Mouse (Mus musculus) hindbrain, embryonic 11.5 days (tissue): ENCODE data around the gene Prph2. TPM values are rescaled to one million over a fixed set of nuclear protein-coding genes. Genes with fewer than 3 reads are reported as not detected.
A peak's percentile ranks its signal among the peaks of the same experiment; 100 is the strongest.

Source experiments
- ATAC-seq: fragments of 200-750 bp; cut with Nextera tagmentation; 2 replicates; pipeline ENCODE4 v1.8.0; 2017; ENCODE audit warnings: mild to moderate bottlenecking, moderate TSS enrichment, moderate library complexity; ENCODE audit not compliant: low FRiP score
- DNase-seq: peaks from one replicate; pipeline ENCODE4 v3.0.0-alpha.2; 2015; ENCODE audit warnings: low spot score
- H3K27ac ChIP-seq: fragments of 300-500 bp; sonication (generic); 2 replicates; pipeline ENCODE4 v1.5.1; 2014; ENCODE audit warnings: mild to moderate bottlenecking, low read depth, low read length
- H3K27me3 ChIP-seq: fragments of 300-500 bp; sonication (generic); 2 replicates; pipeline ENCODE4 v1.6.1; 2014; ENCODE audit warnings: mild to moderate bottlenecking, low read length, moderate library complexity, mixed read lengths; ENCODE audit not compliant: control insufficient read depth, insufficient read depth
- H3K36me3 ChIP-seq: fragments of 300-500 bp; sonication (generic); 2 replicates; pipeline ENCODE4 v1.6.1; 2014; ENCODE audit warnings: mild to moderate bottlenecking, low read length, moderate library complexity, mixed read lengths; ENCODE audit not compliant: control insufficient read depth, insufficient read depth
- H3K4me1 ChIP-seq: fragments of 300-500 bp; sonication (generic); replicated peaks from 2 replicates; pipeline ENCODE4 v1.6.1; 2014; ENCODE audit warnings: low read length, mixed read lengths; ENCODE audit not compliant: control insufficient read depth, insufficient read depth
- H3K4me2 ChIP-seq: fragments of 300-500 bp; sonication (generic); replicated peaks from 2 replicates; pipeline ENCODE4 v1.6.1; 2014; ENCODE audit warnings: mild to moderate bottlenecking, low read depth, low read length
- H3K4me3 ChIP-seq: fragments of 300-500 bp; sonication (generic); 2 replicates; pipeline ENCODE4 v1.5.1; 2014; ENCODE audit warnings: low read depth, low read length
- H3K9ac ChIP-seq: fragments of 300-500 bp; sonication (generic); 2 replicates; pipeline ENCODE4 v1.6.1; 2014; ENCODE audit warnings: low read depth, low read length
- H3K9me3 ChIP-seq: fragments of 300-500 bp; sonication (generic); 2 replicates; pipeline ENCODE4 v1.6.1; 2016; ENCODE audit warnings: low read length; ENCODE audit not compliant: control insufficient read depth
- WGBS: fragments of 180-500 bp; shearing (Covaris S2); extraction: QIAGEN DNeasy Blood & Tissue Kit; methylation state at CpG from one replicate; pipeline ENCODE4 v1.1.7; 2014; 5-methylcytosine and 5-hydroxymethylcytosine counted together
- polyA plus RNA-seq: library from polyadenylated mRNA; unstranded; fragments of >200 nt; fragmentation: Nextera tagmentation; extraction: Ambion mirVana; gene quantifications from 2 replicates; pipeline ENCODE4 v1.2.1, GENCODE M21; 2014

Gene Prph2
- polyA plus RNA-seq, 1 experiment from 2014 or later, result not detected

DNA sequence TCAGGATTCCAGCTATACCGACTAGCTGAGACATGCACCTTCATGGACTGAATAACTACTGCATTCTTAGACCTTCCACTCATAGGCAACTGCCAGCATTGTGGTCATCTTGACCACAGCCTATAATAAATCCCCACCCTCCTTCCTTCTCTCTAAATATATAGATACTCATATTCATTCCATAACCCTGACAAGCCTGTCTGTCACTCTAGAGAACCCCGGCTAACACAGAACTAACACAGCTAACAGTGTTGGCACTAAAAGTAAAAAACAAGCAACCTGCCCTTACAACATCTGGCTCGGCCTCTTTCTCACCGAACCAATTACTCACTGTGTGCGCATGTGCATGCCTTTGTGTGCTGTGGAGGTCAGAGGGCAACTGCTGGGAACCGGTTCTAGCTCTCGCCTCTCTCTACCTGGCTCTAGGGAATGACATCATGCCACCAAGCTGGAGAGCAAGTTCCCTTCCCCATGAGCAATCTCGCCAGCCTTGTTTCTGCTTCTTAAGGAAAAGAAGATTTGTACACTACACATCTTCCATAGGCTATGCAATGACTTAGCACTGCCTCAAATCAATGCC, 33.8 kb upstream of the Prph2 start:
- Histone ChIP-seq H3K9ac (no peak overlapping the region), H3K27me3 (no peaks in the 10 kb centered on the region), H3K9me3 (no peaks in the 10 kb centered on the region), H3K4me3 (no peak overlapping the region), H3K4me1 (no peaks in the 10 kb centered on the region; the same call in 1 of the 2 replicates), H3K27ac (no peak overlapping the region), H3K4me2 (no peak overlapping the region), H3K36me3 (no peaks in the 10 kb centered on the region)
- WGBS, result 66% methylated on average over 8 of the region's 8 CpGs
- DNase-seq (no peak), ATAC-seq (no peak)

DNA sequence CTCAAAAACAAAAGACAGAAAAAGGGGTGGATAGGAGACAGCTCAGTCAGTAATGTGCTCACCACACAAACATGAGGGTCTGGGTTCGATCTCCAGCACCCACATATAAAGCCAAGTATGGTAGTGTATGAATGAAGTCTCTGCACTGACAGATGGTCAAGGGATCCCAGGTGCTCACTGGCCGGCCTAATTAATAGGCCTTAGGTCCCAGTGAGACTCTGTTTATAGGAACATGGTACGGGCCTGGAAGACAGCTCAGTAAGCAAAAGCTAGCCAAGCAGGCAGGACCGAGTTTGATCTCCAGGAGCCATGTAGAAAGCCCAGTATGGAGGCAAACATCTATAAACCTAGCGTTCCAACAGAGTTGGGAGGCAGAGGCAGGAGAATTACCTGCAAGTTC, 33.2 kb upstream of the Prph2 start:
- Histone ChIP-seq H3K4me2 (no peak overlapping the region), H3K9me3 (no peaks in the 10 kb centered on the region), H3K4me1 (no peaks in the 10 kb centered on the region; the same call in 1 of the 2 replicates), H3K36me3 (no peaks in the 10 kb centered on the region), H3K27ac (no peak overlapping the region), H3K9ac (no peak overlapping the region), H3K4me3 (no peak overlapping the region), H3K27me3 (no peaks in the 10 kb centered on the region)
- no peak for DNase-seq
- ATAC-seq, result no peak
- WGBS, result 84% methylated on average over 5 of the region's 5 CpGs

DNA sequence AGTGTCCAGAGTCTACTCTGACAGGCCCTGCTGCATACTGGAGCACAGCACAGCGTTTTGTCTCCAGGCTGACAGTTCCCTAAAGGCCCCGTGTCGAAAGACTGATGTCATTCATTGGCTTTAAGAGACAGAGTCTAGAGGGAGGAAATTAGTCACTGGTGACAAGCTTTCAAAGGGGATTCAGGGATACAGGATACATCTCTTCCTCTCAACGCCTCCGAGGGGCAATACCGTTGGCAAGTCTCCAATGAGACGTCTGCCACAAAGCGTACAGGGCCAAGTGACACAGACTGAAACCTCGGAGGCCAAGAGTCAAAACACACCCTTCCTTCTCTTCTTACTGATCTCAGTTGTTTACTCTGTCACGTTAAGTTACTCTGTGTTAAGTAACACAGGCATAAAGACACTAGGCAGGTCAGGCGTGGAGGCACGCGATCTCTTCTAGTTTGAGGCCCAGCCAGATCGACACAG, 30.4 kb upstream of the Prph2 start:
- H3K27ac ChIP-seq, result no peak overlapping the region
- no peaks in the 10 kb centered on the region for H3K4me1 ChIP-seq
- ATAC-seq, result 0 out of 2 replicates have a peak, but pooled peaks have one; percentile 43
- H3K4me2 ChIP-seq, result no peak overlapping the region
- H3K9ac ChIP-seq, result no peak overlapping the region
- H3K36me3 ChIP-seq, result no peaks in the 10 kb centered on the region
- no peaks in the 10 kb centered on the region for H3K9me3 ChIP-seq
- no peak overlapping the region for H3K4me3 ChIP-seq
- WGBS, result 56% methylated on average over 14 of the region's 14 CpGs
- DNase-seq, result no peak
- H3K27me3 ChIP-seq, result no peaks in the 10 kb centered on the region

DNA sequence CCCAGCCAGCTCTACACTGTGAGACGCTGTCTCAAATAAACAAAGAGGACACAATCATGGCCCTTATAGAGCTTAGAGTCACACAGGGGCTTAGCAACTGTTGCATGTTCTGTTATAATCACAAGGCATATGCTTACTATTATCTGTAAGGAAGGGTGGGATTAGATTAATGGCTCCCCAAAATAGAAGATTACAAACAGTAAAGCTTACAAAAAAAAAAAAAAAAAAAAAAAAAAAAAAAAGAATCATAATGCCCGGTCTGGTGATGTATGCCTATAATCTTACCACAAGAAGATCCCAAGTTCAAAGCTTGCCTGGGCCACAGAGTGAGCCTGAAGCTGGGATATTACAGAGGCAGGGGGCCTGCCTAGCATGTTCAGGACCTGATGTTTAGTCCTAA, 29.9 kb upstream of the Prph2 start:
- Histone ChIP-seq H3K9me3 (no peaks in the 10 kb centered on the region), H3K4me3 (no peak overlapping the region), H3K27ac (no peak overlapping the region), H3K4me1 (no peaks in the 10 kb centered on the region), H3K27me3 (no peaks in the 10 kb centered on the region), H3K4me2 (no peak overlapping the region), H3K9ac (no peak overlapping the region), H3K36me3 (no peaks in the 10 kb centered on the region)
- ATAC-seq, result 0 out of 2 replicates have a peak, but pooled peaks have one; percentile 6
- WGBS, result 84% methylated on average over 2 of the region's 2 CpGs
- no peak for DNase-seq

DNA sequence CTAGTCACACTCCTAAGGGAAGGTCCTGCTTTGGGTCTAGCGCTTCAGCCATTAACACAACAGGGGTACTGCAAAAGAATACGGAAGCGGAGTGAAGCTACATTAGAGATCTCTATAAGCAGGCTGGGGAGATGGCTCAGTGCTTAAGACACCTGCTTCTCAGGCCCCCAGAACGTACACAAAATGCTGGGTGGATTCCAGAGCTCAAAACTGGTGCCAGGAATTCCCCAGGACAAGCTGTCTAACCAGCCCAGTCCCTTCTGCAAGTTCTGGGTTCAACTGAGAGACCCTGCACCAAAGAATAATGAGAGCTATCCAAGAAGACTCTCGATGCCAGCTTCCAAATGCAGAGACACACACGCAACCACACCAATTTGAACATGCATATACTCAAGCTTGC, 28.5 kb upstream of the Prph2 start:
- Histone ChIP-seq H3K27me3 (no peaks in the 10 kb centered on the region), H3K27ac (no peak overlapping the region), H3K4me2 (no peak overlapping the region), H3K4me1 (no peaks in the 10 kb centered on the region), H3K9ac (no peak overlapping the region), H3K9me3 (no peaks in the 10 kb centered on the region), H3K36me3 (no peaks in the 10 kb centered on the region), H3K4me3 (no peak overlapping the region)
- no peak for ATAC-seq
- no peak for DNase-seq
- WGBS, result 90% methylated on average over 6 of the region's 6 CpGs

DNA sequence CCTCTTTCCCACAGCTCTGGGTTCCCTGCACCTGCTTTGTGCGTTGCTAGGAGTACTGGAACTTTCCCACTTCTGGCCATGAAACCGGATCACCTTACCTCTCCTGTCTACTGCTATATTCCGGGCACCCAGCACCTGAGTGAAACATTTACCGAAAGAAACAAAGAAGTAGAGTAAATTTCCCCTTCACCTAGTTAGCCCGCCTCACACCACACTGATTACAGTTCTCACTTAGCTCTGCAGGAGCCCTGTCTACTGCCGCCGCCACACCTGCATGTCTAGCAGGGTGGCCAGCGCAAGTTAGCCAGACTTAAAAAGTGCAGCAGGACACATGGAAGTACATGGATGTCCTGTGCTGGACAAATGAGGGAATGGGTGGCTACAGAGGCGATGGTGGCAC, 27.2 kb upstream of the Prph2 start:
- H3K4me1 ChIP-seq, result no peaks in the 10 kb centered on the region
- H3K4me2 ChIP-seq, result no peak overlapping the region
- no peak overlapping the region for H3K9ac ChIP-seq
- 91% methylated on average over 9 of the region's 9 CpGs for WGBS
- DNase-seq (no peak), ATAC-seq (no peak)
- H3K9me3 ChIP-seq, result no peaks in the 10 kb centered on the region
- H3K27me3 ChIP-seq, result no peaks in the 10 kb centered on the region
- no peak overlapping the region for H3K4me3 ChIP-seq
- H3K27ac ChIP-seq, result no peak overlapping the region
- H3K36me3 ChIP-seq, result no peaks in the 10 kb centered on the region

DNA sequence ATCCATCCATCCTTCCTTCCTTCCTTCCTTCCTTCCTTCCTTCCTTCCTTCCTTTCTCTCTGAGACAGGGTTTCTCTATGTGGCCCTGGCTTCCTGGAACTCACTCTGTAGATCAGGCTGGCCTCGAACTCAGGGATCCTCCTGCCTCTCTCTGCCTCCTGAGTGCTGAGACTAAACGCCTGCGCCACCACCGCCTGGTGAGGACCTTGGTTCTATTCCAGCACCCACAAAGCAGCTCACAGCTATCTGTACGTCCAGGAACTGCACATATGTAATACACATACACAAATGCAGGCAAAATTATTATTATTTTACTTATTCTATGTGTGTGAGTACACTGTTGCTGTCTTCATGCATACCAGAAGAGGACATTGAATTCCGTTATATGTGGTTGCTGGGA, 25.5 kb upstream of the Prph2 start:
- Histone ChIP-seq H3K36me3 (no peaks in the 10 kb centered on the region), H3K4me3 (no peak overlapping the region), H3K4me1 (0 out of 2 replicates have a peak, but pooled peaks cover 2% of the 10 kb centered on the region), H3K9ac (no peak overlapping the region), H3K9me3 (no peaks in the 10 kb centered on the region), H3K4me2 (no peak overlapping the region), H3K27me3 (no peaks in the 10 kb centered on the region), H3K27ac (no peak overlapping the region)
- DNase-seq (no peak), ATAC-seq (no peak)
- WGBS, result 96% methylated on average over 6 of the region's 6 CpGs

DNA sequence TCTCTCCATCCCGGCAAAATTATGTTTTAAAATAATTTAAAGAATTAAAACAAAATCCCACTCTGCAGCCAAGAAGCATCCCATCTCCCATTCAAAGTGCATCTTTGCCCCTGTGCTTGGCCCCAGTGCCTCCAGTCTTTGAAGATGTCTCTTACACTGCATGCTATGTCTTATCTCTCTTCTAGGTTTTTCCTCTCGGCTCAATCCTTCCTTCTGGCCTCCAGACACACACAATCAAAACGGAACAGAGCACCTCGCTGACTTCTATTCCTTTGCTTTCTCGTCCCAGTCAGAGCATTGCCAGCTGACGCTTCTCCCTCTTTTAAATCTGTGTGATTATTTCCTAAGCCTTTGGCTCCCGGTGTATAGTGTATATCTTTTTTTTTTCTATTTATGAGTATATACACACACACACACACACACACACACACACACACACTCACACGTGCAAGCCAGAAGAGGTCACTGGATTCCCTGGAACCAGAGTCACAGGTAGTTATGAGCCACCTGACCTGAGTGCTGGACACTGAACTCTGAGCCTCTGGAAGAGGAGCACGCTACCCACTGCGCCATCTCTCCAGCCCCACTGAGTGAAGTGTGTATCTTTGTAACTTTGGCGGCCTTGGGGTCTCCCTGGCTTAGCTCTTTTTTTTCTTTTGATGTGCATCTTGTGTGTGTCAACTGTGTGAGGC, 24.9 kb upstream of the Prph2 start:
- WGBS, result 83% methylated on average over 11 of the region's 11 CpGs
- no peak overlapping the region for H3K9ac ChIP-seq

More for the DNA sequence above, 24.9 kb upstream of the Prph2 start:
- no peak overlapping the region for H3K27ac ChIP-seq
- ATAC-seq (no peak), DNase-seq (no peak)
- no peak overlapping the region for H3K4me3 ChIP-seq
- H3K4me1 ChIP-seq, result 0 out of 2 replicates have a peak, but pooled peaks cover 2% of the 10 kb centered on the region
- H3K4me2 ChIP-seq, result no peak overlapping the region
- H3K9me3 ChIP-seq, result no peaks in the 10 kb centered on the region
- no peaks in the 10 kb centered on the region for H3K36me3 ChIP-seq
- no peaks in the 10 kb centered on the region for H3K27me3 ChIP-seq
